Mouse (Mus musculus) ovary, postnatal 14 days (tissue): Measurements from ENCODE around the gene Ripply1.
"Not testable (repeated sequence)": the region's sequence is repeated elsewhere in the genome, so short reads cannot be mapped to it uniquely, and the experiment has no call there.

ENCODE experiments used
- DNase-seq: peaks from one replicate; pipeline ENCODE4 v3.0.0; 2022; ENCODE audit warnings: low spot score

Ripply1 gene

GRCm38 (mm10) chrX:139780988-139781387, 1.2 kb downstream of the Ripply1 start:
- no peak for DNase-seq

- no peak for DNase-seq
Observed at GRCm38 (mm10) chrX:139779401-139779800, 2.8 kb downstream of the Ripply1 start.

- DNase-seq = no peak
Observed at GRCm38 (mm10) chrX:139778886-139779285, 3.3 kb downstream of the Ripply1 start.

GRCm38 (mm10) chrX:139777357-139777756, 4.8 kb downstream of the Ripply1 start:
- DNase-seq = no peak

- no peak for DNase-seq
Observed at GRCm38 (mm10) chrX:139775084-139775612, 7.0 kb downstream of the Ripply1 start.

- no peak for DNase-seq
Observed at GRCm38 (mm10) chrX:139774309-139775083, 7.7 kb downstream of the Ripply1 start.

GRCm38 (mm10) chrX:139769975-139770637, 12.0 kb downstream of the Ripply1 start:
- DNase-seq = no peak

GRCm38 (mm10) chrX:139762546-139762945, 19.6 kb downstream of the Ripply1 start:
- no peak for DNase-seq

GRCm38 (mm10) chrX:139758634-139759033, 23.5 kb downstream of the Ripply1 start:
- not testable (repeated sequence) for DNase-seq

- DNase-seq = peak; percentile 29
Observed at GRCm38 (mm10) chrX:139751855-139752254, 30.3 kb downstream of the Ripply1 start.

- DNase-seq = no peak
Observed at GRCm38 (mm10) chrX:139737066-139737465, 45.1 kb downstream of the Ripply1 start.

GRCm38 (mm10) chrX:139730541-139730940, 51.6 kb downstream of the Ripply1 start:
- DNase-seq = no peak
